Mouse (Mus musculus) inflammation-experienced regulatory T-cells, adult 6 months (primary cell): ENCODE results near the gene Ankmy1. TPM values are rescaled to one million over a fixed set of nuclear protein-coding genes. Genes with fewer than 3 reads are reported as not detected.

Experiments
- ATAC-seq: one replicate; pipeline ENCODE4 v1.8.0; 2017
- polyA plus RNA-seq, 3 experiments: library from polyadenylated mRNA; unstranded; fragments of 100-300 nt; shearing (Covaris generic); gene quantifications; one replicate each; pipeline ENCODE4 v1.2.1; 2017

Gene Ankmy1
- polyA plus RNA-seq, 3 experiments from 2014 or later: 0.71 to 1.6 (median 0.94) TPM

GRCm38 (mm10) chr1:92910925-92911720 lies 8.4 kb upstream of the Ankmy1 start:
- no peak for ATAC-seq

GRCm38 (mm10) chr1:92910239-92910885 lies 7.7 kb upstream of the Ankmy1 start, which contains the start of gene Rnpepl1:
Rnpepl1 (plus strand) TSS chr1:92910783.
- ATAC-seq: peak; percentile 62

- ATAC-seq: no peak
These were observed 6.4 kb upstream of the Ankmy1 start for GRCm38 (mm10) chr1:92909068-92909467.

GRCm38 (mm10) chr1:92908664-92909063 lies 6.0 kb upstream of the Ankmy1 start:
- no peak for ATAC-seq

- ATAC-seq: no peak
These were observed 5.1 kb upstream of the Ankmy1 start for GRCm38 (mm10) chr1:92907632-92908360.

- peak; percentile 67 for ATAC-seq
These were observed 4.3 kb upstream of the Ankmy1 start, which contains the start of gene Dusp28 for GRCm38 (mm10) chr1:92906779-92907631. Dusp28 (plus strand) TSS chr1:92906981.

- ATAC-seq: no peak
These were observed 3.1 kb upstream of the Ankmy1 start for GRCm38 (mm10) chr1:92905703-92906310.

- no peak for ATAC-seq
These were observed 921 bp upstream of the Ankmy1 start for GRCm38 (mm10) chr1:92903627-92904026.

- peak; percentile 82 for ATAC-seq
These were observed 7.6 kb downstream of the Ankmy1 start for GRCm38 (mm10) chr1:92895089-92895488.

- ATAC-seq: no peak
These were observed 8.8 kb downstream of the Ankmy1 start for GRCm38 (mm10) chr1:92893896-92894295.

GRCm38 (mm10) chr1:92892791-92893190 lies 9.9 kb downstream of the Ankmy1 start:
- no peak for ATAC-seq

GRCm38 (mm10) chr1:92888901-92889655 lies 13.6 kb downstream of the Ankmy1 start:
- no peak for ATAC-seq

GRCm38 (mm10) chr1:92881982-92882381 lies 20.7 kb downstream of the Ankmy1 start:
- ATAC-seq: no peak

- no peak for ATAC-seq
These were observed 22.6 kb downstream of the Ankmy1 start for GRCm38 (mm10) chr1:92880101-92880500.

- no peak for ATAC-seq
These were observed 23.4 kb downstream of the Ankmy1 start for GRCm38 (mm10) chr1:92879266-92879665.

- no peak for ATAC-seq
These were observed 24.5 kb downstream of the Ankmy1 start for GRCm38 (mm10) chr1:92878066-92878741.

GRCm38 (mm10) chr1:92877431-92877978 lies 25.2 kb downstream of the Ankmy1 start:
- no peak for ATAC-seq

- ATAC-seq: no peak
These were observed 27.2 kb downstream of the Ankmy1 start for GRCm38 (mm10) chr1:92875360-92876111.

GRCm38 (mm10) chr1:92874011-92874410 lies 28.7 kb downstream of the Ankmy1 start:
- ATAC-seq: no peak
